In genomic region chr10:67036141-67036540, GRCm38 (mm10) we compare ENCODE assay signal across 14 mouse cellular contexts.
"Had no signal": no experiment of that assay in that cellular context is flagged by ENCODE, and none has a peak within 500 bp of the region (broad histone marks: within the 10 kb centered on the region; RNA-seq: fewer than 3 reads in every experiment).

No protein-coding gene starts in this region.

- H3K4me3 ChIP-seq: limb, embryonic 12.5 days; liver, embryonic 13.5 days; lung, embryonic 15.5 days; midbrain, embryonic 10.5 days; midbrain, embryonic 15.5 days; stomach, embryonic 15.5 days had no signal

- H3K27ac ChIP-seq: limb, embryonic 12.5 days; liver, embryonic 13.5 days; lung, embryonic 15.5 days; midbrain, embryonic 10.5 days; midbrain, embryonic 15.5 days; stomach, embryonic 15.5 days had no signal

- H3K9me3 ChIP-seq: limb, embryonic 12.5 days; liver, embryonic 13.5 days; lung, embryonic 15.5 days; midbrain, embryonic 10.5 days; midbrain, embryonic 15.5 days; stomach, embryonic 15.5 days had no signal

- H3K4me2 ChIP-seq: limb, embryonic 12.5 days; liver, embryonic 13.5 days; lung, embryonic 15.5 days; midbrain, embryonic 15.5 days; stomach, embryonic 15.5 days had no signal

- ATAC-seq: liver, postnatal 0 days; midbrain, embryonic 15.5 days had no signal

- H3K9ac ChIP-seq: limb, embryonic 12.5 days; liver, embryonic 13.5 days; liver, postnatal 0 days; lung, embryonic 15.5 days; midbrain, embryonic 15.5 days; stomach, embryonic 15.5 days had no signal

- H3K27me3 ChIP-seq: limb, embryonic 12.5 days; liver, embryonic 13.5 days; lung, embryonic 15.5 days; midbrain, embryonic 15.5 days; stomach, embryonic 15.5 days had no signal

- H3K36me3 ChIP-seq: liver, embryonic 13.5 days; lung, embryonic 15.5 days; midbrain, embryonic 15.5 days; stomach, embryonic 15.5 days had no signal

- H3K4me1 ChIP-seq: liver, embryonic 13.5 days; midbrain, embryonic 10.5 days; stomach, embryonic 15.5 days had no signal

- DNase-seq: kidney, adult 18-20 months; kidney, postnatal 25 days; liver; liver, embryonic 13.5 days; liver, postnatal 0 days; lung, postnatal 14 days; right cerebral cortex, adult 18-20 months; thymus, adult 2 months; thymus, postnatal 25 days had no signal
